Mouse (Mus musculus) urinary bladder, postnatal 25 days (tissue): ENCODE results near the gene Slc3a2.
"Not testable (repeated sequence)": the region's sequence is repeated elsewhere in the genome, so short reads cannot be mapped to it uniquely, and the experiment has no call there.

Experiments
- DNase-seq: peaks from one replicate; pipeline ENCODE4 v3.0.0; 2022; ENCODE audit warnings: low spot score

Slc3a2 gene

GRCm38 (mm10) chr19:8722907-8723573, at the start of gene Slc3a2:
TSS of gene Slc3a2 (minus strand) at chr19:8723369.
- DNase-seq: peak; percentile 88

- peak; percentile 77 for DNase-seq
These were observed 47.5 kb upstream of the Slc3a2 start, which contains the start of gene Tmem223 for GRCm38 (mm10) chr19:8770567-8771270. TSS of gene Tmem223 (plus strand) at chr19:8770996.

DNA sequence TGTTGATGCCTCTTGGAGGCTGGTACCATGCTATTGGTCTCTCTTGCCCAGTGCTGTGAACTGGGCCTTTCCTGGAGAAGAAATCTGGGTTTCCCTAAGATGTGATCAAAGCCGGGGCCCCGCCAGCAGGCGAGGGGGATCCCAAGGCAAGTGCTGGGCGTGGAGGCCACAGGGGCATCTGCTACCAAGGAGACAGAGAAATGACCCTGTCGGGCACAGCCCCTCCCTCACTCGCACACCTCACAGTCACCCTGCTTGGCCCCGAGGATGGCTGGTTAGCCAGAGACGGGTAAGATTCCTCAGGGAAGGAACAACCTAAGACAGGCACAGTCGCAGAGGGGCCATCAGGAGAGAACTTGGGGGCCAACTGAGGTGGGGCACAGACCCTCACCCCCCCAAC, 42.4 kb upstream of the Slc3a2 start:
- no peak for DNase-seq

DNA sequence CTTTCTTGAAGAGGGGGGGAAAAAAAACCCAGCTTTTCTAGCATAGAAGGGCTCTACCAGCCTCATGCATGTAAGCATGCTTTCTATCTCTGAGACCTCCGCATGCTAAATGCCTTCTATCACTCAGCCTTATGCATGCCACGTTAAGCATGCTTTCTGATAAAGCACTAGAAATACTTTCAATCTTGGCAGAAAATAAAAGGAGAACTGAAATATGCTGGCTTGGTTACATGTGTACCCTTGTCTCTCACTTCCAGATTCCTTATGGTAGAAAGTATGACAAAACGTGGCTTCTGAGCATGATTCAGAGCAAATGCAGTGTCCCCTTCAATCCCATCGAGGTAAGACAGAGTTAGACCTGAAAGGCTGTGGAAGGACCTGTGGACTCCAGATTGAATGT, 40.1 kb upstream of the Slc3a2 start:
- no peak for DNase-seq

GRCm38 (mm10) chr19:8760757-8761156, 37.6 kb upstream of the Slc3a2 start:
- DNase-seq: no peak

- no peak for DNase-seq
These were observed 35.7 kb upstream of the Slc3a2 start for GRCm38 (mm10) chr19:8758899-8759298.

DNA sequence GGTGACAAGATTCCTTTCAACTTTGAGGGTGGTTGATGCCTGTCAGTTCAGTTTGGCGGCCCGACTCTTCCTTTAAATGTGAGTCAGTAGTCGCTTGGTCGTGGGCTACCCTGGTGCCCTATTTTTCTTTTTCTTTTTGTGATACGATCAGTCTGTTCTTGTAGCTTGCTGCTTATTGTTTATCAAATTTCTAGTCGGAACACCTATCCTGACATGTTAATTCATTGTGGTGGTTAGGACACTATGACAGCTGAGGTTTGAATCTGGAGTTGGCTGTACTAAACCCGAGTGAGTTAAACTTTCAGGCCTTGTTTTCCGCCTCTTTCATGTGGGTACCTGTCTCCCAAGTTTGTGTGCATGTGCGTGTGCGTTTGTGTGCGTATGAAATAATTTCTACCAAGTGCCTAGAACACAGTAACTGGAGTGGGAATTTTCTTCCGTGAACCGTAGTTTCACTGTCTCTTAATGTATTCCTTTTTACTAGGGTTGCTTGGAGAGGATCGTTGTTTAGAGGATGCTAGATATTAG, 34.4 kb upstream of the Slc3a2 start:
- no peak for DNase-seq

DNA sequence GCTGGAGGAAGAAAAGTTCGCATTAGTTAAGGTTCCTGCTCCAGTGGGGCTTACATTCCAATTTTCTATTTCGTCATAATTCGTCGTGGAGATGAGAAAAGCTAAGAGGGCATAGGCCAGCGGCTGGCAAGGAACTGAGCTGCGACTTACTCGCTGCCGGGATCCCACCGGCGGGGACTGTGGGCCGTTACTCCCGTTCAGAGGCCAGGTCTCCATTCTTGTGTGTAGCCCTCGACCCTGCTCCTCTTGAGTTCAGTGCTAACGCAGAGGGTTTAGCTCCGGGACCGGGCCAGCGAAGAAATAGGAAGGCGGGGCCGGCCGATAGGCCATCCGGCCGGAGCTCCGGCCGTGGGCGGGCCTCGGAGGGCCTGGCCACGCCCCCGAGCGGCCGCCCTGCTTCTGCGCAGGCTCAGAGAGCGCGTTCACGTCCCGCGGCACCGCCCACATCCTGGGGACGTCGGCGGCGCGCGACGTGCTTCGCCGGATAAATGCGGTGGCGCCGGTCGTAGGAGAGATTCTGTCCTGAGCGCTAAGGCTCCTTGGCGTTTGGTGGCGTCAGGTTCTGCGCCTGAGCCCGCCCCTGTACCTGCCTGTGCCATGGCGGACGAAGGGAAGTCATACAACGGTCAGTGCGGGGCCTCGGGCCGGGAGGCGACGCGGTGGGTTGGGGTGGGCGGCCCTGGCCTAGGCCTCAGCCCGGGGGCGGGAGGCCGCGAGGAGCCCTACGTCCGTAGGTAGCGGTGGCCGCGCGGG, 33.6 kb upstream of the Slc3a2 start, which contains the start of gene Nxf1:
TSS of gene Nxf1 (plus strand) at position 439 of the 753 bp plus-strand sequence.
- DNase-seq: peak; percentile 95

- no peak for DNase-seq
These were observed 32.5 kb upstream of the Slc3a2 start for GRCm38 (mm10) chr19:8755652-8756051.

DNA sequence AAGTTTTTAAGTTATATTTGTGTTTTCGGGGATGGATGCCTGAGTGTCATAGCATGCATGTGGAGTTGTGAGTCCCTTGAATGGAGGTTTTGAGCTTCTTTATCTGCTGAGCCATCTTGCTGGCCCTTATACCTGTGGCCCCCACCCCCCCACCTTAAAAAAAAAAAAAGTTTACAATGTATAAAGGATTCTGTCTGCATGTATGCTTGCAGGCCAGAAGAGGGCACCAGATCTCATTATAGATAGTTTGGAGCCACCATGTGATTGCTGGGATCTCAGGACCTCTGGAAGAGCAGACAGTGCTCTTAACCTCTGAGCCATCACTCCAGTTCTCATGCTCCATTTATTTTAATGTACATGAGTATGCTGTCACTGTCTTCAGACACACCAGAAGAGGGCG, 24.2 kb upstream of the Slc3a2 start:
- DNase-seq: no peak

- DNase-seq: no peak
These were observed 22.2 kb upstream of the Slc3a2 start for GRCm38 (mm10) chr19:8745382-8745781.

- no peak for DNase-seq
These were observed 19.0 kb upstream of the Slc3a2 start for GRCm38 (mm10) chr19:8742176-8742575.

DNA sequence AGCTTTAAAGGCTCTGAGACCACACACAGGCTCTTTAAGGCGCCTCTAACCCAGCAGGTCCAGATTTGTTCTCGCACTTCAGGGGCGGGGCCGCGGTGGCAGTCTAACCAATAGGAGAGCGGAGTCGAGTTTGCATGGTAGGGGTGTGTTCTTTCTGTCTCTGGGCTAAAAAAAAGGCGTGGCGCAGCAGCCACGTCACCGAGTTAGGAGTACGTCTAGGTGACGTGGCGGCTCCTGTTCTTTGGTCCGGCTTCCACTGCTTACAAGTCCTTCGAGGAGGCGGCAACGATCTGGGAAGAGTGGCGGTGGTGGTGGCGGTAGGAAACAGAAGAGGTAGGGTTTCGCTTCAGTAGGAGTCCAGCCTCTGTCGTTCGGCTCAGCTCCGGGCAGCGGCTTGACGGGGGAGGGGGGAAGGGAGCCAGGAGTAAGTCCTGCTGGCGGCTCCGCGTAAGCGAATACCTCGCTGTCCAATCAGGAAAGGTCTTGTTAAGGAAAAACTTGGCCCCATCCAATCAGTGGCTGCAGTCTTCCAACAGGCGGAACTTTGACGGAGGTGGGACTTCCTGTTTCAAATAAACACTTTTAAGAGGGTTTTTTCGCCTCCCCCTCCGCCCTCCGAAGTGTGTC, 18.2 kb upstream of the Slc3a2 start, which contains the start of gene Stx5a:
TSS of gene Stx5a (plus strand) at position 171 of the 627 bp plus-strand sequence.
- DNase-seq: peak; percentile 84

- no peak for DNase-seq
These were observed 17.4 kb upstream of the Slc3a2 start, which contains the start of gene 1700092M07Rik for GRCm38 (mm10) chr19:8740603-8741002. TSS of gene 1700092M07Rik (plus strand) at chr19:8740718.

DNA sequence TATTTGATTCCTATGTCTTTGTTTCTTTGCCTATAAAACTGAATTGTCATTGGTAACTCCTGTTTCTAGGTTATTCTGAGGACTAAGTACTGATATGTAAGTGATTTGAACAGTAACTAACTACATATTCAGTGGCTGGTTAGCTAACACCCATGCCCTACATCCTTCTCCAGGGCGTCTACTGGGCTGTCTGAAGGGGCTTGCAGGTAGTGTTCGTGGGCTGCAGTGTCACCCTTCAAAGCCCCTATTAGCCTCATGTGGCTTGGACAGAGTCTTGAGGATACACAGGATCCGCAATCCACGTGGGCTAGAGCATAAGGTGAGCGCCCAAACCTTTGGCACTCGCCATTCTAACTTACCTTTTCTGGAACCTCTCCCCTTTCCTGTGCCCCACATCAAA, 16.5 kb upstream of the Slc3a2 start:
- no peak for DNase-seq

DNA sequence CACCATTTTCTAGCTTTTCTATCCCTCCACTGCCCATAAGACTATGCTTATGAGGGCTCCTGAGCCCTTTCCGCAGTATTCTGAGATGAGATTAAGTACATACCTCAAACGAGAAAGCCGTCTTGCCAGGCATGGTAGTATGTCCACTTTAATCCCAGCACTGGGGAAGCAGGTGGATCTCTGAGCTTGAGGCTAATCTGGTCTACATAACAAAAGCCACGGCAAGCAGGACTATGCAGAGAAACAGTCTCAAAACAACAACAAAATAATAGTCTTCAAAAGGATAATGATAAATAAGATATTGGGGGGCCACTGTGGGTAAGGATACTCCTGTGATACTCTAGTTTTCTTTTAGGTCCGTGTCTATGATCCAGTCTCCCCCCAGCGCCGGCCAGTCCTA, 15.7 kb upstream of the Slc3a2 start:
- no peak for DNase-seq

DNA sequence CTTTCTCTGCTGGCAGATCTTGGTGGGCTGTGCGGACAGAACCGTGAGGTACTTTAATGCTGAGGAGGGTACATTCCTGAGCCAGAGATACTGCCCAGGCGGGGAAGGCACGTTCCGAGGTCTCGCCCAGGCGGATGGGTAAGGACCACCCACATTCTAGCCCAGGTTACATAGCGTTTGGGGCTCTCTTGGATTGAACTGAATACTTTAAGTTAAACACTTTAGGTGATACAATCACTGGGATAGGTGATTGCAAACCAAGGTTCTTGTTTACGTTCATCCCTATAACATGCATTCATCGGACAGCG, 12.9 kb upstream of the Slc3a2 start:
- no peak for DNase-seq

DNA sequence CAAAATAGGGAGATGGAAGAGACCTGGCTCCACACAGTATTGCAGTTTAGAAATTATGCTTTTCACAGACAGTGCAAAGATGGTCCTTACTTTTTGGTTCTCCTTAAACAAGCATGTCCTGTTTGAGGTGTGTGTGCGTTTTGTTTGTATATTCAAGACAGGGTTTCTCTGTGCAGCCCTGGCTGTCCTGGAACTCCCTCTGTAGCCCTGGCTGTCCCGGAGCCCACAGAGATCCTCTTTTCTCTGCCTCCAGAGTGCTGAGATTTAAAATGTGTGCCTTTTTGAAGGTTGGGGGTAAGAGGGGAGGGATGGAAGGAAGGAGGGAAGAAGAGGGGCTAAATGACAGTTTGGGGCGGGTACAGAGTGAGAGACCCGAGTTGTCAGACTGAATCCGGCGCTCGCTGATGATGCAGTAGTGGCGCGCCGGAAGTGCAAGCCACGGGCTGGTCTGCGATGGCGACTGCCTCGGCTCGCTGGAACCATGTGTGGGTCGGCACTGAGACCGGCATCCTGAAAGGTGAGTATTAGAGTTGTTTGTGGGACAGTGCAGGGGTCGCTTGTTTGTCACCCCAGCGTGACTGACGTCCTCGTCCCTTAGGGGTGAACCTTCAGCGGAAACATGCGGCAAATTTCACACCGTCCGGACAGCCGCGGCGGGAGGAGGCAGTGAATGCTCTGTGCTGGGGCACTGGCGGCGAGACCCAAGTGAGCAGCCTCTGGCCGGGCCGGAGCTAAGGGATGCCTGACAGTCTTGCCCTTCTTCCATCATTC, 12.4 kb upstream of the Slc3a2 start, which contains the start of gene Wdr74:
TSS of gene Wdr74 (plus strand) at position 439 of the 771 bp plus-strand sequence.
- peak; percentile 93 for DNase-seq

DNA sequence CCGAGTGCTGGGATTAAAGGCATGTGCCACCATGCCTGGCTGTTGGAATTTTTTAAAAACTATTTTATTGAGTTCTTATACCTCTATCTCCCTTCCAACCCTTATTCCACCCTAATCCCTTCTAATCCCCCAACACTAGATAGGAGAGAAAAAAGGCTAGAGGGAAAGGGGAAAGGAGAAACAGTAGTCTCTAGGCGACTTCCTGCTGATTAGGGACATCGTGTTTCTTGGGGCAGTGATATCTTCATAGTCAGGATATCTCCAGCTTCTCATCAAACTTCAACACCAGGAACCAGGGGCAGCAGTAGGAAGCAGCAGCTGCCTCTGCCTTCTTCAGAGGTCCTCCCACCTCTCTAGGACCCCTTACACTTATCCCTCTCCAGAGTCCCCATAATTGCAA, 11.2 kb upstream of the Slc3a2 start:
- DNase-seq: no peak

- DNase-seq: not testable (repeated sequence)
These were observed 5.3 kb upstream of the Slc3a2 start for GRCm38 (mm10) chr19:8728335-8729099.
